Mouse (Mus musculus) lung, postnatal 0 days (tissue): Measurements from ENCODE around the gene Dnah11. TPM values are rescaled to one million over a fixed set of nuclear protein-coding genes. Genes with fewer than 3 reads are reported as not detected.

Source experiments
- ATAC-seq: fragments of 200-750 bp; cut with Nextera tagmentation; 2 replicates; pipeline ENCODE4 v1.8.0; 2017; ENCODE audit warnings: moderate library complexity
- DNase-seq: peaks from one replicate; pipeline ENCODE4 v3.0.0-alpha.2; 2016; ENCODE audit warnings: low spot score
- H3K27ac ChIP-seq: fragments of 300-500 bp; sonication (generic); 2 replicates; pipeline ENCODE4 v1.5.1; 2014; ENCODE audit warnings: antibody characterized with exemption, mild to moderate bottlenecking, low read length, mixed read lengths
- H3K27me3 ChIP-seq: fragments of 300-500 bp; sonication (generic); replicated peaks from 2 replicates; pipeline ENCODE4 v1.6.1; 2014; ENCODE audit warnings: low read length, mixed read lengths; ENCODE audit not compliant: insufficient read depth
- H3K36me3 ChIP-seq: fragments of 300-500 bp; sonication (generic); 2 replicates; pipeline ENCODE4 v1.6.1; 2014; ENCODE audit warnings: low read length, mixed read lengths; ENCODE audit not compliant: insufficient read depth
- H3K4me1 ChIP-seq: fragments of 300-500 bp; sonication (generic); 2 replicates; pipeline ENCODE4 v1.6.1; 2014; ENCODE audit warnings: antibody characterized with exemption, low read depth, low read length, mixed read lengths; ENCODE audit not compliant: insufficient read depth
- H3K4me2 ChIP-seq: fragments of 300-500 bp; sonication (generic); replicated peaks from 2 replicates; pipeline ENCODE4 v1.6.1; 2014; ENCODE audit warnings: low read depth, mild to moderate bottlenecking, low read length, moderate library complexity, mixed read lengths
- H3K4me3 ChIP-seq: fragments of 300-500 bp; sonication (generic); 2 replicates; pipeline ENCODE4 v1.5.1; 2014; ENCODE audit warnings: low read depth, low read length
- H3K9ac ChIP-seq: fragments of 300-500 bp; sonication (generic); replicated peaks from 2 replicates; pipeline ENCODE4 v1.6.1; 2014; ENCODE audit warnings: low read depth, mild to moderate bottlenecking
- H3K9me3 ChIP-seq: fragments of 300-500 bp; sonication (generic); 2 replicates; pipeline ENCODE4 v1.6.1; 2016; ENCODE audit warnings: low read length, mixed read lengths
- CTCF ChIP-seq: IDR thresholded peaks from 2 replicates; pipeline ENCODE4 v1.5.1; 2016; ENCODE audit warnings: antibody characterized with exemption, mild to moderate bottlenecking
- EP300 ChIP-seq: IDR thresholded peaks from 2 replicates; pipeline ENCODE4 v1.6.1; 2016; ENCODE audit warnings: antibody characterized with exemption, mild to moderate bottlenecking, control low read depth
- WGBS: fragments of 180-500 bp; shearing (Covaris S2); extraction: QIAGEN DNeasy Blood & Tissue Kit; methylation state at CpG from one replicate; pipeline ENCODE4 v1.1.7; 2014; 5-methylcytosine and 5-hydroxymethylcytosine counted together
- polyA plus RNA-seq: library from polyadenylated mRNA; unstranded; fragments of >200 nt; fragmentation: Nextera tagmentation; extraction: Ambion mirVana; gene quantifications from 2 replicates; pipeline ENCODE4 v1.2.1, GENCODE M21; 2015

Gene Dnah11
- polyA plus RNA-seq, 1 experiment from 2014 or later, result 0.51 TPM

GRCm38 (mm10) chr12:118187663-118188062, 11.2 kb downstream of the Dnah11 start:
- no peak for ATAC-seq

GRCm38 (mm10) chr12:118186881-118187489, 11.9 kb downstream of the Dnah11 start:
- H3K27me3 ChIP-seq, result no peaks in the 10 kb centered on the region
- H3K36me3 ChIP-seq, result no peaks in the 10 kb centered on the region
- H3K9me3 ChIP-seq, result no peaks in the 10 kb centered on the region
- ATAC-seq (peak; percentile 49), DNase-seq (peak; percentile 22)
- H3K9ac ChIP-seq, result no peak overlapping the region
- no peak overlapping the region for H3K27ac ChIP-seq
- H3K4me2 ChIP-seq, result 0 out of 2 replicates have a peak overlapping the region, but pooled peaks have one; percentile 1
- TF ChIP-seq EP300, result no peak
- TF ChIP-seq CTCF, result no peak
- no peak overlapping the region for H3K4me3 ChIP-seq
- H3K4me1 ChIP-seq, result peaks cover 10% of the 10 kb centered on the region; the same call in 1 of the 2 replicates
- WGBS, result 26% methylated on average over 4 of the region's 4 CpGs

More at GRCm38 (mm10) chr12:118187663-118188062, 11.2 kb downstream of the Dnah11 start:
- Histone ChIP-seq H3K4me1 (peaks cover 10% of the 10 kb centered on the region; the same call in 1 of the 2 replicates), H3K27me3 (no peaks in the 10 kb centered on the region), H3K27ac (no peak overlapping the region), H3K4me3 (no peak overlapping the region), H3K36me3 (no peaks in the 10 kb centered on the region), H3K9me3 (no peaks in the 10 kb centered on the region), H3K9ac (no peak overlapping the region), H3K4me2 (no peak overlapping the region)
- no peak for DNase-seq
- TF ChIP-seq CTCF, result no peak
- no peak for TF ChIP-seq EP300
- WGBS, result 34% methylated on average over 2 of the region's 2 CpGs

- peak; percentile 61 for ATAC-seq
- H3K9me3 ChIP-seq, result no peaks in the 10 kb centered on the region
- WGBS, result 18% methylated on average over 4 of the region's 4 CpGs
- H3K4me2 ChIP-seq, result 0 out of 2 replicates have a peak overlapping the region, but pooled peaks have one; percentile 1
- H3K9ac ChIP-seq, result no peak overlapping the region
- H3K4me3 ChIP-seq, result no peak overlapping the region
- no peak overlapping the region for H3K27ac ChIP-seq
- H3K27me3 ChIP-seq, result no peaks in the 10 kb centered on the region
- DNase-seq, result peak; percentile 62
- H3K4me1 ChIP-seq, result peaks cover 10% of the 10 kb centered on the region; the same call in 1 of the 2 replicates
- TF ChIP-seq CTCF (no peak), EP300 (0 out of 2 replicates have a peak, but pooled peaks have one; percentile 21)
- H3K36me3 ChIP-seq, result no peaks in the 10 kb centered on the region
These were observed 12.5 kb downstream of the Dnah11 start for GRCm38 (mm10) chr12:118186120-118186880.

GRCm38 (mm10) chr12:118184731-118185130, 14.1 kb downstream of the Dnah11 start:
- Histone ChIP-seq H3K27me3 (no peaks in the 10 kb centered on the region), H3K4me1 (peaks cover 10% of the 10 kb centered on the region; the same call in 1 of the 2 replicates), H3K4me3 (no peak overlapping the region), H3K27ac (no peak overlapping the region), H3K36me3 (no peaks in the 10 kb centered on the region), H3K4me2 (no peak overlapping the region), H3K9me3 (no peaks in the 10 kb centered on the region), H3K9ac (no peak overlapping the region)
- TF ChIP-seq EP300, result no peak
- TF ChIP-seq CTCF, result no peak
- peak; percentile 75 for ATAC-seq
- WGBS, result 59% methylated on average over 1 of the region's 1 CpGs
- peak; percentile 64 for DNase-seq

GRCm38 (mm10) chr12:118177756-118178155, 21.1 kb downstream of the Dnah11 start:
- Histone ChIP-seq H3K4me3 (no peak overlapping the region), H3K9me3 (no peaks in the 10 kb centered on the region), H3K4me1 (no peaks in the 10 kb centered on the region), H3K27me3 (no peaks in the 10 kb centered on the region), H3K9ac (no peak overlapping the region), H3K36me3 (no peaks in the 10 kb centered on the region), H3K4me2 (no peak overlapping the region), H3K27ac (no peak overlapping the region)
- 64% methylated on average over 5 of the region's 5 CpGs for WGBS
- DNase-seq (no peak), ATAC-seq (no peak)
- TF ChIP-seq EP300, result no peak
- no peak for TF ChIP-seq CTCF

- no peak overlapping the region for H3K27ac ChIP-seq
- no peaks in the 10 kb centered on the region for H3K4me1 ChIP-seq
- no peak overlapping the region for H3K4me3 ChIP-seq
- 12% methylated on average over 4 of the region's 4 CpGs for WGBS
- H3K36me3 ChIP-seq, result no peaks in the 10 kb centered on the region
- H3K9ac ChIP-seq, result no peak overlapping the region
- ATAC-seq (peak; percentile 48), DNase-seq (peak; percentile 8)
- no peaks in the 10 kb centered on the region for H3K9me3 ChIP-seq
- H3K4me2 ChIP-seq, result no peak overlapping the region
- 0 out of 2 replicates have a peak, but pooled peaks have one; percentile 11 for TF ChIP-seq EP300
- TF ChIP-seq CTCF, result no peak
- no peaks in the 10 kb centered on the region for H3K27me3 ChIP-seq
These were observed 34.1 kb downstream of the Dnah11 start for GRCm38 (mm10) chr12:118164785-118165184.
